Mouse (Mus musculus): ENCODE results near the gene Ncaph. TPM values are rescaled to one million over a fixed set of nuclear protein-coding genes. Genes with fewer than 3 reads are reported as not detected.

The Ncaph gene
- total and polyA plus RNA-seq, 3 experiments = 53.4 to 74.1 (median 55.3) TPM

- Histone ChIP-seq H3K4me1 (ENCODE audit: control insufficient read depth in 1 of 2, insufficient read depth in 2 of 2) (no peaks in the 10 kb centered on the region), H3K4me2 (ENCODE audit: insufficient read depth, low read depth, poor library complexity, severe bottlenecking) (no peak overlapping the region), H3K27me3 (replicated peaks) (no peaks in the 10 kb centered on the region), H3K9ac (ENCODE audit: insufficient read depth, low read depth) (no peak overlapping the region), H3K36me3 (replicated peaks in 1 of 2; ENCODE audit: control insufficient read depth in 1 of 2, insufficient read depth in 1 of 2, low read length in 1 of 2) (peaks cover 78 to 92% of the 10 kb centered on the region in 2 experiments), H3K27ac (ENCODE audit: insufficient read depth, low read depth) (no peak overlapping the region), H3K9me3 (replicated peaks; ENCODE audit: low read length) (no peaks in the 10 kb centered on the region), H3K4me3 (replicated peaks in 1 of 3; ENCODE audit: low read depth in 2 of 3, low read length in 2 of 3, poor library complexity in 1 of 3) (no peak overlapping the region), H3K79me2 (replicated peaks; ENCODE audit: control insufficient read depth, extremely low read depth, insufficient read depth, poor library complexity, severe bottlenecking) (no peaks in the 10 kb centered on the region)
- TF ChIP-seq POLR2A (IDR thresholded peaks at IDR 0.05; ENCODE audit: low read depth, low read length) = no peak
- TF ChIP-seq MYC (IDR thresholded peaks at IDR 0.05; ENCODE audit: low read depth, low read length) = no peak
- TF ChIP-seq SIN3A (IDR thresholded peaks at IDR 0.05; ENCODE audit: low read length) = no peak
- TF ChIP-seq HCFC1 (IDR thresholded peaks at IDR 0.05; ENCODE audit: low read depth, low read length) = no peak
- no peak for TF ChIP-seq CHD2 (IDR thresholded peaks at IDR 0.05; ENCODE audit: low read length)
- TF ChIP-seq ZMIZ1 (IDR thresholded peaks at IDR 0.05; ENCODE audit: low read depth, low read length) = no peak
- TF ChIP-seq SMC3 (IDR thresholded peaks at IDR 0.05; ENCODE audit: low read depth, low read length) = no peak
- TF ChIP-seq GABPA (IDR thresholded peaks at IDR 0.05; ENCODE audit: insufficient replicate concordance, low read depth, low read length) = no peak
- no peak for TF ChIP-seq MAFK (IDR thresholded peaks at IDR 0.05; ENCODE audit: insufficient replicate concordance, low read length)
- TF ChIP-seq ZKSCAN1 (IDR thresholded peaks at IDR 0.05; ENCODE audit: borderline replicate concordance, low read depth, low read length) = no peak
- TF ChIP-seq ZC3H11A (IDR thresholded peaks at IDR 0.05; ENCODE audit: low read depth, low read length) = no peak
- no peak for TF ChIP-seq MXI1 (IDR thresholded peaks at IDR 0.05; ENCODE audit: low read depth, low read length)
- no peak for TF ChIP-seq USF1 (IDR thresholded peaks at IDR 0.05; ENCODE audit: low read depth, low read length)
- TF ChIP-seq IRF4 (IDR thresholded peaks at IDR 0.05; ENCODE audit: low read depth, low read length) = no peak
- dilution Hi-C loops (cut with MboI; ENCODE audit: extremely low pct_ligation_motif_present, extremely low pct_unique_long_range_greater_than_20kb, low sequenced_read_pairs) = no loop called here
- in situ Hi-C loops (cut with MboI; ENCODE audit: low pct_ligation_motif_present, low pct_unique_long_range_greater_than_20kb, low sequenced_read_pairs) = no loop called here
- no peak for DNase-seq (ENCODE audit: extremely low read depth)
Observed at GRCm38 (mm10) chr2:127121591-127122235, 12.0 kb downstream of the Ncaph start.

- no peak overlapping the region for H3K4me3 ChIP-seq (replicated peaks in 1 of 3; ENCODE audit: low read depth in 2 of 3, low read length in 2 of 3, poor library complexity in 1 of 3)
- dilution Hi-C loops (cut with MboI; ENCODE audit: extremely low pct_ligation_motif_present, extremely low pct_unique_long_range_greater_than_20kb, low sequenced_read_pairs) (no loop called here), in situ Hi-C loops (cut with MboI; ENCODE audit: low pct_ligation_motif_present, low pct_unique_long_range_greater_than_20kb, low sequenced_read_pairs) (no loop called here)
- TF ChIP-seq TBP (conservative IDR thresholded peaks at IDR 0.05; ENCODE audit: low read depth, low read length) (no peak), GABPA (IDR thresholded peaks at IDR 0.05; ENCODE audit: insufficient replicate concordance, low read depth, low read length) (no peak)
- H3K4me2 ChIP-seq (ENCODE audit: insufficient read depth, low read depth, poor library complexity, severe bottlenecking) = no peak overlapping the region
- no peaks in the 10 kb centered on the region for H3K79me2 ChIP-seq (replicated peaks; ENCODE audit: control insufficient read depth, extremely low read depth, insufficient read depth, poor library complexity, severe bottlenecking)
- peaks cover 76 to 82% of the 10 kb centered on the region in 2 experiments for H3K36me3 ChIP-seq (replicated peaks in 1 of 2; ENCODE audit: control insufficient read depth in 1 of 2, insufficient read depth in 1 of 2, low read length in 1 of 2)
- no peak overlapping the region for H3K27ac ChIP-seq (ENCODE audit: insufficient read depth, low read depth)
- no peak for DNase-seq (ENCODE audit: extremely low read depth)
- H3K9ac ChIP-seq (ENCODE audit: insufficient read depth, low read depth) = no peak overlapping the region
- H3K4me1 ChIP-seq (ENCODE audit: control insufficient read depth in 1 of 2, insufficient read depth in 2 of 2) = no peaks in the 10 kb centered on the region
- H3K27me3 ChIP-seq (replicated peaks) = no peaks in the 10 kb centered on the region
- H3K9me3 ChIP-seq (replicated peaks; ENCODE audit: low read length) = peaks cover 14% of the 10 kb centered on the region
Observed at GRCm38 (mm10) chr2:127108986-127109385, 24.8 kb downstream of the Ncaph start.

All from CH12.LX (cell line).